Mouse (Mus musculus) hindbrain, embryonic 12.5 days (tissue): ENCODE measurements around the gene Pde7b. TPM values are rescaled to one million over a fixed set of nuclear protein-coding genes. Genes with fewer than 3 reads are reported as not detected.

Experiments used
- ATAC-seq: fragments of 200-750 bp; cut with Nextera tagmentation; 2 replicates; pipeline ENCODE4 v1.8.0; 2017; ENCODE audit warnings: moderate TSS enrichment; ENCODE audit not compliant: low FRiP score
- H3K27ac ChIP-seq: fragments of 300-500 bp; sonication (generic); 2 replicates; pipeline ENCODE4 v1.5.1; 2016; ENCODE audit warnings: mild to moderate bottlenecking
- H3K27me3 ChIP-seq: fragments of 300-500 bp; sonication (generic); 2 replicates; pipeline ENCODE4 v1.6.1; 2016; ENCODE audit warnings: mild to moderate bottlenecking
- H3K36me3 ChIP-seq: fragments of 300-500 bp; sonication (generic); 2 replicates; pipeline ENCODE4 v1.6.1; 2016; ENCODE audit warnings: mild to moderate bottlenecking
- H3K4me1 ChIP-seq: fragments of 300-500 bp; sonication (generic); 2 replicates; pipeline ENCODE4 v1.6.1; 2016
- H3K4me2 ChIP-seq: fragments of 300-500 bp; sonication (generic); replicated peaks from 2 replicates; pipeline ENCODE4 v1.6.1; 2016; ENCODE audit warnings: mild to moderate bottlenecking
- H3K4me3 ChIP-seq: fragments of 300-500 bp; sonication (generic); 2 replicates; pipeline ENCODE4 v1.5.1; 2016; ENCODE audit warnings: mild to moderate bottlenecking
- H3K9ac ChIP-seq: fragments of 300-500 bp; sonication (generic); 2 replicates; pipeline ENCODE4 v1.6.1; 2016; ENCODE audit warnings: mild to moderate bottlenecking, moderate library complexity
- H3K9me3 ChIP-seq: fragments of 300-500 bp; sonication (generic); replicated peaks from 2 replicates; pipeline ENCODE4 v1.6.1; 2016; ENCODE audit warnings: mild to moderate bottlenecking
- WGBS: fragments of 180-500 bp; shearing (Covaris S2); methylation state at CpG from one replicate; pipeline ENCODE4 v1.1.7; 2016; 5-methylcytosine and 5-hydroxymethylcytosine counted together
- polyA plus RNA-seq: library from polyadenylated mRNA; unstranded; fragments of >200 nt; fragmentation: Nextera tagmentation; extraction: Ambion mirVana; gene quantifications from 2 replicates; pipeline ENCODE4 v1.2.1, GENCODE M21; 2016

The Pde7b gene
- 6.0 and 6.9 TPM in 2 replicates for polyA plus RNA-seq

DNA sequence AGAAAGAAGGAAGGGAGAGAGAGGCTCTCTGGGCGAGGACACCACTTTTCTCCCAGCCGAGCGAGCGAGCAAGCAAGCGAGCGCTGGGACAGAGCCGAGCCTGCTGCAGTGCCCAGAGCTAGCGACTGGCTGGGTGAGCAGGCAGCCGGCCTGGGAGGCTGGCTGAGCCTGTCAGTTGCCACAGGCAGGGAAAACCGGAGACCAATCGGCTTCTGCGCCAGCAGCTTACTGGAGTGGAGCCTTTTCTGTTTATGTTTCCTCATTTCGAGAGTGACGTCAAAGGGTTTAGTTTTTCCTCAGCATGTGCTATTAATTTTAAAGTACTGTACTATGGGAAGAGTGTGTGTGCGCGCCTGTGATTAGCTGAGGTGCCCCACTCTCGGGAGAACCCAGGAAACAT lies at the start of gene Pde7b:
Gene Pde7b (minus strand): TSS at position 173 of the 400 bp plus-strand sequence.
- Histone ChIP-seq H3K9me3 (no peaks in the 10 kb centered on the region), H3K36me3 (no peaks in the 10 kb centered on the region), H3K9ac (peak within 1 kb of the TSS; percentile 54), H3K4me2 (peak within 1 kb of the TSS; percentile 52), H3K4me3 (peak within 1 kb of the TSS; percentile 26), H3K27ac (peak within 1 kb of the TSS; percentile 23; the same call in 1 of the 2 replicates), H3K4me1 (peaks cover 27% of the 10 kb centered on the region), H3K27me3 (peaks cover 2% of the 10 kb centered on the region; the same call in 1 of the 2 replicates)
- 13% methylated on average over 17 of the region's 17 CpGs for WGBS
- ATAC-seq = peak; percentile 88

- Histone ChIP-seq H3K36me3 (no peaks in the 10 kb centered on the region), H3K27ac (no peak overlapping the region), H3K4me1 (no peaks in the 10 kb centered on the region), H3K4me3 (no peak overlapping the region), H3K9ac (no peak overlapping the region), H3K4me2 (no peak overlapping the region), H3K9me3 (no peaks in the 10 kb centered on the region), H3K27me3 (no peaks in the 10 kb centered on the region)
- ATAC-seq = no peak
- WGBS = 80% methylated on average over 4 of the region's 4 CpGs
These were observed 47.2 kb upstream of the Pde7b start for GRCm38 (mm10) chr10:20772056-20772455.

DNA sequence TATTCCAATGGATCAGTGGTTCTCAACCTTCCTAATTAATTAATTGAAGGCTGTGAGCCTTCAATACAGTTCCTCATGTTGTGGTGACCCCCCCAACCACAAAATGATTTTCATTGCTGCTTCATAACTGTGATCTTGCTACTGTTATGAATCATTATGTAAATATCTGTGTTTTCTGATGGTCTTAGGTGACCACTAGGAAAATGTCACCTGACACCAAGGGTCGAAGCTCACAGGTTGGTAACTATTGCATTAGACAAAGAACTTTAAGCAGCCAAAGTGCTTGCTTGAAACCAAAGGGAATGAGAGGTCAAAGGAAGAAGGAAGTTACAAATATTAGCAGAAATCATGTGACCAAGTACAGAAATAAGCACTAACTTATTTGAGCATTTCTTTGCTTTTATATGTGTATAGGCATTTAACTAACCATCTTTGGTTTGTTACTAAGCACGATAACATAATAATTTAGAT lies 45.6 kb upstream of the Pde7b start:
- H3K4me3 ChIP-seq = no peak overlapping the region
- H3K27me3 ChIP-seq = no peaks in the 10 kb centered on the region
- no peaks in the 10 kb centered on the region for H3K36me3 ChIP-seq
- no peaks in the 10 kb centered on the region for H3K4me1 ChIP-seq
- H3K27ac ChIP-seq = no peak overlapping the region
- no peak for ATAC-seq
- 85% methylated on average over 2 of the region's 2 CpGs for WGBS
- no peaks in the 10 kb centered on the region for H3K9me3 ChIP-seq
- no peak overlapping the region for H3K4me2 ChIP-seq
- H3K9ac ChIP-seq = no peak overlapping the region

GRCm38 (mm10) chr10:20769557-20770417 lies 44.9 kb upstream of the Pde7b start:
- no peak overlapping the region for H3K4me3 ChIP-seq
- H3K27me3 ChIP-seq = no peaks in the 10 kb centered on the region
- H3K9ac ChIP-seq = no peak overlapping the region
- no peak overlapping the region for H3K27ac ChIP-seq
- WGBS = 74% methylated on average over 7 of the region's 7 CpGs
- H3K36me3 ChIP-seq = no peaks in the 10 kb centered on the region
- peak; percentile 72 for ATAC-seq
- no peak overlapping the region for H3K4me2 ChIP-seq
- no peaks in the 10 kb centered on the region for H3K9me3 ChIP-seq
- no peaks in the 10 kb centered on the region for H3K4me1 ChIP-seq

DNA sequence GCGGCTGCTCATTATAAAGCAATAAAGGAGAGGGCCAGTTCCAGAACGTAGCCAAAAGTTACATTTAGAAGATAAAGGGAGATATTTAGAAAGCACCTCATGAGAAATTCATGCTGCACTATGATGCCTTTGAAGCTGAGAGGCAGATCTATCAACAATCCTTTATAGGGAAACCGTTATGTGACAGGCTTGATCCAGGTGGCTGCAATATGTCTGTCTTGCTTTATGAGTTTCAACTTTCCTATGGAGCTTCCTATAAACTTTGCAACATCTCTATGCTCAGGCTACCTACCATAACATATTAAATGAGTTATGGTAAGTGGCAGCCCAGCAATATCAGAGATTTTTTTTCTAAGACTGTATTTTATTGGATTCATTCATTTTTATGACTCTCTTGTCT lies 39.5 kb upstream of the Pde7b start:
- Histone ChIP-seq H3K27ac (no peak overlapping the region), H3K4me1 (no peaks in the 10 kb centered on the region), H3K36me3 (no peaks in the 10 kb centered on the region), H3K9me3 (no peaks in the 10 kb centered on the region), H3K9ac (no peak overlapping the region), H3K4me3 (no peak overlapping the region), H3K4me2 (no peak overlapping the region), H3K27me3 (no peaks in the 10 kb centered on the region)
- no peak for ATAC-seq
- 72% methylated on average over 3 of the region's 3 CpGs for WGBS

DNA sequence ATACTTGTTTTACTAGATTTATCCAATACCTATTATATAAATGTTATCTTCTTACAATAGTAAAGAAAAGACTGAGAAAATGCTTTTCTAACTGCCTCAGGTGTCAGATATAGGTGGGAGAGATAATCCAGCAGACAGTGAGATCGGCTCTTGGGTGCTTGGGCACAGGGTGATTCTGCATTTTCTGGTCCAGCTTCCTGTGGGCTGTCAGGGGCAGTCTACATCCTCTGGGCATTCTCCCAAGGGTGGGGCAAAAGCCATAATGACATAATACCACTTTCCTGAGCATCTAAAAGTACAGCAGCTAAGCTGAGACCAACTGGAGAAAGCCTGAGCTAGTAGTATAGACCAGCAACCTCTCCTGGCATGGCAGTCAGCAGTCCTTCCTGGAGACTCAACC lies 34.1 kb upstream of the Pde7b start:
- 90% methylated on average over 1 of the region's 1 CpGs for WGBS
- Histone ChIP-seq H3K9me3 (no peaks in the 10 kb centered on the region), H3K27me3 (no peaks in the 10 kb centered on the region), H3K4me2 (no peak overlapping the region), H3K4me3 (no peak overlapping the region), H3K27ac (no peak overlapping the region), H3K4me1 (no peaks in the 10 kb centered on the region), H3K9ac (no peak overlapping the region), H3K36me3 (no peaks in the 10 kb centered on the region)
- no peak for ATAC-seq

- no peak overlapping the region for H3K27ac ChIP-seq
- no peaks in the 10 kb centered on the region for H3K9me3 ChIP-seq
- H3K4me1 ChIP-seq = no peaks in the 10 kb centered on the region
- ATAC-seq = no peak
- H3K4me2 ChIP-seq = no peak overlapping the region
- no peaks in the 10 kb centered on the region for H3K27me3 ChIP-seq
- 85% methylated on average over 6 of the region's 6 CpGs for WGBS
- H3K36me3 ChIP-seq = no peaks in the 10 kb centered on the region
- no peak overlapping the region for H3K4me3 ChIP-seq
- no peak overlapping the region for H3K9ac ChIP-seq
These were observed 33.4 kb upstream of the Pde7b start for GRCm38 (mm10) chr10:20758259-20758658.

GRCm38 (mm10) chr10:20756219-20756618 lies 31.3 kb upstream of the Pde7b start:
- no peaks in the 10 kb centered on the region for H3K36me3 ChIP-seq
- ATAC-seq = no peak
- no peaks in the 10 kb centered on the region for H3K4me1 ChIP-seq
- H3K9me3 ChIP-seq = no peaks in the 10 kb centered on the region
- 90% methylated on average over 5 of the region's 5 CpGs for WGBS
- H3K9ac ChIP-seq = no peak overlapping the region
- no peak overlapping the region for H3K4me3 ChIP-seq
- no peaks in the 10 kb centered on the region for H3K27me3 ChIP-seq
- H3K27ac ChIP-seq = no peak overlapping the region
- no peak overlapping the region for H3K4me2 ChIP-seq

GRCm38 (mm10) chr10:20752883-20753282 lies 28.0 kb upstream of the Pde7b start:
- H3K9me3 ChIP-seq = no peaks in the 10 kb centered on the region
- no peaks in the 10 kb centered on the region for H3K36me3 ChIP-seq

DNA sequence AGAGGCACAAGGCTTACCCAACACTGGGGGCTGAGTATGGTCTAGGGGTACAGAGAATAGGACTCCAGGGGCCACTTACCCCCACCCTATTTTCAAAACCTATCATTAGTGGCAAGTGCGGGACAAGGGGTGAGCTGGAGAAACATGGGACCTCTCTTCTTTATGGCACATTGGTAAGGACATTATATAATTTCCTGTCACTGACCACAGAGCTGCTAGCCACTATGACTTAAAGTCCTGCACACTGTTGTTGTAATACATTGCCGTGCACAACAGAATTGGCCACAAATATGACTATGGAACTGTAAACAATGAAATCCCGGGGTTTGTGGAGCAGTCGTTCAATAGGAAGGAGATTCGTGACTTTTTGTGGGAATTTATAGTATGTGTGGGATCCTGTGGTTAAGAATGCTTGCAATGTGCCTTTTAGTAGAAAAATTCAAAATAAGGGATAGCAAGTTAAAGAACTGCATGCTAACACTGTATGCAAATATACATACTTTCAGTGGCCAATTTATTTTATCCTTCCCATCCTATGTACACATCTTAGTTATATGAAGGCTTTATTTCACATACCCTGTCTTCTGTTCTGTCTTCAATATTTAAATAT lies 25.9 kb upstream of the Pde7b start:
- Histone ChIP-seq H3K27me3 (no peaks in the 10 kb centered on the region), H3K9me3 (no peaks in the 10 kb centered on the region), H3K27ac (no peak overlapping the region), H3K4me1 (no peaks in the 10 kb centered on the region), H3K36me3 (no peaks in the 10 kb centered on the region), H3K4me3 (no peak overlapping the region), H3K9ac (no peak overlapping the region), H3K4me2 (no peak overlapping the region)
- 91% methylated on average over 5 of the region's 5 CpGs for WGBS
- ATAC-seq = no peak

More at GRCm38 (mm10) chr10:20752883-20753282, 28.0 kb upstream of the Pde7b start:
- no peak for ATAC-seq
- Histone ChIP-seq H3K27ac (no peak overlapping the region), H3K27me3 (no peaks in the 10 kb centered on the region), H3K4me2 (no peak overlapping the region), H3K4me3 (no peak overlapping the region), H3K4me1 (no peaks in the 10 kb centered on the region), H3K9ac (no peak overlapping the region)
- WGBS = 92% methylated on average over 1 of the region's 1 CpGs

DNA sequence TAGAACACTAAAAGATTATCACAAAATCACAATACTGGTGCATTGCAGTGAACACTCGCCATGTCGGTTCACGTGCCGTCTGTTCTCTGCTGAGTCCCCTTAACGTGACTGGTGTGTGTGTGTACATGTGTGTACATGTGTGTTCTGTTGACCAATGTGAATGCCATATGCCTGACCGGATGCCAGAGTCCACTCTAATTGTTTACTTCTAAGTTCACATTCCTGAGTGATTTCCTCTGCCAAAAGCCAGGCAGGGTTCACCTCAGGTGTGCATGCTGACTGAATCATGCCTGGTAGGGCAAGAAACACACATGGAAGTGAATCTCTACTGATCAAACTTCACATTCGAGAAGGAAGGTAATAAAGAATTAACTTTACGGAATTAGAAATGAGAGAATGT lies 24.1 kb upstream of the Pde7b start:
- no peak for ATAC-seq
- 92% methylated on average over 8 of the region's 8 CpGs for WGBS

GRCm38 (mm10) chr10:20747229-20747628 lies 22.4 kb upstream of the Pde7b start:
- H3K9ac ChIP-seq = no peak overlapping the region
- no peak overlapping the region for H3K4me2 ChIP-seq
- H3K4me1 ChIP-seq = no peaks in the 10 kb centered on the region
- H3K27ac ChIP-seq = no peak overlapping the region
- WGBS = 94% methylated on average over 4 of the region's 4 CpGs
- H3K4me3 ChIP-seq = no peak overlapping the region
- H3K27me3 ChIP-seq = no peaks in the 10 kb centered on the region
- H3K36me3 ChIP-seq = no peaks in the 10 kb centered on the region
- no peak for ATAC-seq
- no peaks in the 10 kb centered on the region for H3K9me3 ChIP-seq

More for the DNA sequence above, 24.1 kb upstream of the Pde7b start:
- Histone ChIP-seq H3K9me3 (no peaks in the 10 kb centered on the region), H3K4me1 (no peaks in the 10 kb centered on the region), H3K9ac (no peak overlapping the region), H3K27ac (no peak overlapping the region), H3K36me3 (no peaks in the 10 kb centered on the region), H3K4me3 (no peak overlapping the region), H3K27me3 (no peaks in the 10 kb centered on the region), H3K4me2 (no peak overlapping the region)
